Mouse (Mus musculus) forebrain, embryonic 10.5 days (tissue): ENCODE results near the gene Tmem132a. TPM values are rescaled to one million over a fixed set of nuclear protein-coding genes. Genes with fewer than 3 reads are reported as not detected.
A peak's percentile ranks its signal among the peaks of the same experiment; 100 is the strongest.

Experiments used
- DNase-seq: peaks from one replicate; pipeline ENCODE4 v3.0.0-alpha.2; 2017; ENCODE audit warnings: low spot score; ENCODE audit errors: extremely low spot score
- H3K27ac ChIP-seq: fragments of 300-500 bp; sonication (generic); 2 replicates; pipeline ENCODE4 v1.5.1; 2016; ENCODE audit warnings: mild to moderate bottlenecking
- H3K27me3 ChIP-seq: fragments of 300-500 bp; sonication (generic); 2 replicates; pipeline ENCODE4 v1.6.1; 2016; ENCODE audit warnings: mild to moderate bottlenecking; ENCODE audit not compliant: poor library complexity, severe bottlenecking
- H3K36me3 ChIP-seq: fragments of 300-500 bp; sonication (generic); replicated peaks from 2 replicates; pipeline ENCODE4 v1.6.1; 2016; ENCODE audit warnings: mild to moderate bottlenecking, moderate library complexity
- H3K4me1 ChIP-seq: fragments of 300-500 bp; sonication (generic); 2 replicates; pipeline ENCODE4 v1.6.1; 2016
- H3K4me3 ChIP-seq: fragments of 300-500 bp; sonication (generic); 2 replicates; pipeline ENCODE4 v1.5.1; 2016; ENCODE audit warnings: mild to moderate bottlenecking, moderate library complexity
- H3K9me3 ChIP-seq: fragments of 300-500 bp; sonication (generic); 2 replicates; pipeline ENCODE4 v1.6.1; 2016; ENCODE audit warnings: mild to moderate bottlenecking, moderate library complexity
- WGBS: fragments of 180-500 bp; shearing (Covaris S2); methylation state at CpG from one replicate; pipeline ENCODE4 v1.1.7; 2016; 5-methylcytosine and 5-hydroxymethylcytosine counted together
- polyA plus RNA-seq: library from polyadenylated mRNA; unstranded; fragments of >200 nt; fragmentation: Nextera tagmentation; extraction: Ambion mirVana; gene quantifications from 2 replicates; pipeline ENCODE4 v1.2.1, GENCODE M21; 2016

Tmem132a gene
- polyA plus RNA-seq, 1 experiment from 2014 or later = 110 TPM

DNA sequence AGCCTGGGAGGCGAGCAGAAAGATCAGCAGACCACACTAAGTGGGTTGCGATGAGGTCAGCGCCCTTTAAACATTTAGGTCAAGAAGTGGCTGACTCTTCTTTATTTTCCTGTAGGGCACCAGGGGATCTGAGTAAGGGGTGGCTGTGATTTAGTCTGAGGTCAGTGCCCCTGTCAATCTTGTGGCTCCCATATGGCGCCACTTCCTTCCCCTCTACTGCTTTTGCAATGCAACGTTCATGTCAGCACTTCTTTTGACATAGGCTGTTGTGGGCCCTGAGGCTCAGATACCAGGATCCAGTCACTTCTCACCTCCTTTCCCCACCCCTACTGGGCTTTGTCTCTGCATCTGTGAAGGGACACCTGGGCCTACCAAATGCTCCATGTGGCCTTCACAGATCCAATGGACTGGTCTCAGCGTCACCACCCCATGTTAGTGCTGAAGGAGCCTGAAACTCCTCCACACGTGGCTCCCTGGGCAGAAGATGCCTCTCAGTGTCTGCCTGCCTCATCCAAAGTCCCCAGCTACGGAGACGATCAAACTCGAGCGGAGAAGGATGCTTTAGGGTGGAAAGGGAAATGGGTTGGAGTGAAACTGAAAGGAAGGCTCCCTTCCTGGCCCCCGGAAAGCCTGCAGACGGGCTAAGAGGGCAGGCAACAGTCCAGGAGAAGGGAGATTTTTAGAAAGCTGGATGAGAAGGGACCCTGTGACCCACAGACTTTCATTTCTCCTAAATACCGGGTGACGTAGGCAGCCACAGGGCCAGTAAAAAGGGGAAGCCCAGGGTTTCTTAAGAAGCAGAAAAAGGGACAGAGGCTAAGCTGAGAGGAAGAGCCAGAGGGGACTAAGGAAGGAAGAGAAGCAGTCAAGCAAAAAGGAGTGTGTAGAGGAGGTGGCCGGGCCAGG is 27.8 kb downstream of the Tmem132a start:
- WGBS = 60% methylated on average over 16 of the region's 16 CpGs
- Histone ChIP-seq H3K36me3 (no peaks in the 10 kb centered on the region), H3K27ac (no peak overlapping the region), H3K9me3 (no peaks in the 10 kb centered on the region), H3K27me3 (peaks cover 17% of the 10 kb centered on the region), H3K4me1 (peaks cover 18% of the 10 kb centered on the region), H3K4me3 (no peak overlapping the region)
- no peak for DNase-seq

DNA sequence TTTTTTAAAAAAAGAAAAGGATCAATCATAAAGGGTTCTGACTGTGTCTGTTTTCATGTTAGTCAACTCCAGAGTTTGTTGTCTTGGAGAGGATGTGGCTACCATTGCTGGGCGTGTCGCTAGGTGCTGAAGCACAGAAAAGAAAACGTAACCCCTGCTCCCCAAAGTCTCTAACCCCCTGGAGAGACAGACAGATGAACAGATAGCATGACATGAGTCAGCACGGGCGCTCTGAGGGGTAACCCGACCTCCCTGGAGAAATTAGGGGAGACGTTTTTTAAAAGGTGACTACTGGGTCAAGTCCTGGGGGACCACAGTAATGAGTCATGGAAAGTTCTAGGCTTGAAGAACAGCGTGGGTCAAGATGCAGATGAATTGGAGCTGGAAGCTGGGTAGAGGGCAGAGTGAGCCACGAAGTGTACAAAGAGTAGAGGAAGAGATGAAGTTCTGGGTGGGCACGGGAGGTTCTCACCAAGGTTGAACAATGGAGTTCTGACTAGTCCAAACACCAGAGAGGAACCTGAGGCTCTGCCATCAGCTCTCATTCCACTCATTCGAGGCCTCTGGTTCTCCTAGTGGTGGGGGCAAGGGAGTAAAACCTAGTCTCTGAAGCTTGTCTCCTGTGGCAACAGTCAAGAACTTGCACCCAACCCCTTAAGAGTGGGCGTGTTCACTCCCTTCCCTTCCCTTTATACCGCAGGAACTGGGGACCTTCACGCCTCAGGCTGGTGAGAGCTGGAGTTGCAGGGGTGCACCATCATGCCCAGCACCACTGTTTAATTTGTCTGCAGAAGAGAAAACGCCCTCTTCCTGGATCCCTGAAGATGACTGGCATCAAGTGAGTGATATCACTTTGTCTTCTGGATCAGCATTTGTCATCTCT is 30.5 kb downstream of the Tmem132a start, which contains the start of gene Slc15a3:
TSS of gene Slc15a3 (plus strand) at position 718 of the 883 bp plus-strand sequence.
- H3K27ac ChIP-seq = no peak within 1 kb of the TSS
- peaks cover 17% of the 10 kb centered on the region for H3K27me3 ChIP-seq
- peaks cover 18% of the 10 kb centered on the region for H3K4me1 ChIP-seq
- H3K4me3 ChIP-seq = no peak within 1 kb of the TSS
- no peaks in the 10 kb centered on the region for H3K36me3 ChIP-seq
- H3K9me3 ChIP-seq = no peaks in the 10 kb centered on the region
- no peak for DNase-seq
- WGBS = 85% methylated on average over 15 of the region's 15 CpGs

DNA sequence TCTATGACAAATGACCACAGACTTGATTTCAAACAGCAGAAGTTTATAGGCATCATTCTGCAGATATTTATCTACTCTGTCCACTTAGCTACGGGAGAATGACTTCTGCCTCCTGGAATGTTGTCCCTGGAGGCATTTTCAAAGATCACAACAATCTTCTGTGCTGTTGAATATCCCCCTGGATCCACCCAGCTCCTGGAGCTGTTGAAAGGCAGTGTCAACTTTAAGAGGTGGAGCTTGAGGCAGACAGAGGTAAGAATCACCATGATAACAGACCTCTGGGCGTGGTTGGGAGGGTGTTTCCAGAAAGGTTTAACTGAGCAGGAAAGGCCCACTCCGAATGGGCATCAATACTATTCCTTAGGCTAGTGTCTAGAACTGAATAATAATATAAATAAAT is 34.1 kb downstream of the Tmem132a start:
- no peak for DNase-seq
- no peak overlapping the region for H3K27ac ChIP-seq
- H3K36me3 ChIP-seq = no peaks in the 10 kb centered on the region
- H3K27me3 ChIP-seq = no peaks in the 10 kb centered on the region; the same call in 1 of the 2 replicates
- WGBS = 54% methylated on average over 3 of the region's 3 CpGs
- no peaks in the 10 kb centered on the region for H3K4me1 ChIP-seq
- H3K9me3 ChIP-seq = no peaks in the 10 kb centered on the region
- no peak overlapping the region for H3K4me3 ChIP-seq

DNA sequence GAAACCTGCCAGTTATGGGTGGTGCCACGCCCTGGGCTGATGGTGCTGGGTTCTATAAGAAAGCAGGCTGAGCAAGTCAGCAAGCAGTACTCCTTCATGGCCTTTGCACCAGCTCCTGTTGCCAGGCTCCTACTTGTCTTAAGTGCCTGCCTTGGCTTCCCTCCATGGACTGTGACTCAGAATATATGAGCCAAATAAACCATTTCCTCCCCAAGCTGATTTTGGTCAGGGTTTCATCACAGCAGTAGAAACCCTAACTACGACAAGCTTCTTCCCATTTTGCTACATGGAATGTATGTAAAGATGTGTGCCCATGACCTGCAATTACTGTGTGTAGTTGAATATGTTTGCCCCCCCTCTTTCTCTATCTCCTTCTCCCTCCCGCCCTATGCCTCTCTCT is 36.1 kb downstream of the Tmem132a start:
- Histone ChIP-seq H3K27me3 (no peaks in the 10 kb centered on the region), H3K4me3 (no peak overlapping the region), H3K9me3 (no peaks in the 10 kb centered on the region), H3K27ac (no peak overlapping the region), H3K36me3 (no peaks in the 10 kb centered on the region), H3K4me1 (no peaks in the 10 kb centered on the region)
- DNase-seq = no peak
- WGBS = 80% methylated on average over 3 of the region's 3 CpGs

DNA sequence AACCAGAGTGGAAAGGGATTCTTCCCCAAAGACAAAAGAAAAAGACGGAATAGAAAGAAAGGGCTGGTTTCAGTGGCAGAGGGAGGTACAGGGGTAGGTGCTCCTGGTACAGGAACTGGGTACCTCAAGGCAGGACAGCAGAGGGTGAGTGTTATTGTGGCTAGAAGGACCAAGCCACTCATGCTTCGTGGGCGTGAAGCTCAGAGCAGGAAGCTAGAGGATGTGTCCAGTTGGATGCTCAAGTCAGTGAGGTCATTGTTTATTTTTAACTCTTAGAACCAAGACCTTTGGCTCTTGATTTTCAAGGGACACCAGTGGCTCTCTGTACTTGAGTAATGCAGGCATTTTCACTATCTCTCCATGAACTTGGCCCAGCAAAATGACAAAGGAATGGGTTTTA is 37.7 kb downstream of the Tmem132a start:
- Histone ChIP-seq H3K4me1 (no peaks in the 10 kb centered on the region), H3K27ac (no peak overlapping the region), H3K4me3 (no peak overlapping the region), H3K27me3 (no peaks in the 10 kb centered on the region), H3K36me3 (no peaks in the 10 kb centered on the region), H3K9me3 (no peaks in the 10 kb centered on the region)
- 79% methylated on average over 3 of the region's 3 CpGs for WGBS
- DNase-seq = no peak

DNA sequence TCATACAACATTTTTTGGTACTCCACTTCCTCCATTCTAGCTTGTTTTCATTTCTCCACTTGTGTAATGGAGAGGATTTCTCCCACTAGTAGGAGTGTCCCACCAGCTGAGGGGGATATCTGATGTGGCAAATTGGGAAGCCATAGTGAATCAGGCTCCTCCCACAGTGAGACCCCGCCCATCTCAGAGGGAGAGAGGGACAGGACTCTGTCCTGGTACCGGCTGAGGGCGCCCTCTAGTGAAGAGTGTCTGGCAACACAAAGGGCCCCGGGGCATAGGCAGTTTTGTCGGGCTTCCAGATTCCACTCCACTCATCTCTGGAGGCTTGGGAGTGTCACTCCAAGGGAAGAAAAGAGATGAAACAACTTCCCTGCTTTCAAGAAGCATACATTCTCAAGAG is 38.3 kb downstream of the Tmem132a start:
- no peak overlapping the region for H3K4me3 ChIP-seq
- H3K9me3 ChIP-seq = no peaks in the 10 kb centered on the region
- H3K27me3 ChIP-seq = no peaks in the 10 kb centered on the region
- WGBS = 9% methylated on average over 5 of the region's 5 CpGs
- H3K4me1 ChIP-seq = no peaks in the 10 kb centered on the region
- no peak overlapping the region for H3K27ac ChIP-seq
- H3K36me3 ChIP-seq = no peaks in the 10 kb centered on the region
- DNase-seq = peak; percentile 62

DNA sequence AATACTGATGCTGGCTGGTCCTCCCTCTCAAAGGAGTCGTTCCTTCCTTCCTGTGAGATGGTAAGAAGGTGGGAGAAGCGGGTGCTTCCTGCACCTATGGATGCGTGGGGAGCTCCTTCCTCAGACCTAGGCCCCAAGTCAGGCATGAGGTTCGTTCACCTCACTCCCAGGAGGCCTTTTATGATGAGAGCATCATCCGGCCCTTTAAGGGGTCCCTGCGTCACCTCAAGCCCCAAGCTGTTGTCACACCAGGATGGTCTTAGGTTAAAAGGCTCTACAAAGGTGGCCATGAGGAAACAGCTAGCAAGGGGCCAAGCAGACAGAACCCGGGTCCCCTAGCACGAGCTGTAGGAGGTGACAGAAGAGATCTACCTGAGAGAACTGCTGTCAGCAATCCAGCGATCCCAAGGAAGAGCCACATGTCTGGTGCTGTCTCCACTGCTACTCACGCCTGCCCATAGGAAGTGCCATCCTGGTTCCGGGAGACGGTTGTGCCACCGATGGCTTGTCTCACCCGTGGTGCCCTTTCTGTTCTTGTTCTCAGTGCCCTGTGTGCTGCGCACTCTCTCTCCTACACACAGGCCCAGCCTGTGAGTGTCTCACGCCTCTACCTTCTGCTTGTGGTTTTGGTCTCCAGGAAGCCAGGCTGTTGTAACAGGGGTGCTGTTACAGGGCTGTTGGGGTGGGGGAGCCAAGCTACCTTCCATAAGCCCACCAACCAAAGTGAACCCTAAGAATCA is 40.1 kb downstream of the Tmem132a start, which contains the start of gene Cd6:
TSS of gene Cd6 (minus strand) at position 623 of the 740 bp plus-strand sequence.
- no peaks in the 10 kb centered on the region for H3K36me3 ChIP-seq
- no peaks in the 10 kb centered on the region for H3K9me3 ChIP-seq
- peaks cover 10% of the 10 kb centered on the region for H3K4me1 ChIP-seq
- H3K27me3 ChIP-seq = no peaks in the 10 kb centered on the region
- no peak within 1 kb of the TSS for H3K27ac ChIP-seq
- 93% methylated on average over 16 of the region's 16 CpGs for WGBS
- DNase-seq = no peak
- H3K4me3 ChIP-seq = no peak within 1 kb of the TSS

DNA sequence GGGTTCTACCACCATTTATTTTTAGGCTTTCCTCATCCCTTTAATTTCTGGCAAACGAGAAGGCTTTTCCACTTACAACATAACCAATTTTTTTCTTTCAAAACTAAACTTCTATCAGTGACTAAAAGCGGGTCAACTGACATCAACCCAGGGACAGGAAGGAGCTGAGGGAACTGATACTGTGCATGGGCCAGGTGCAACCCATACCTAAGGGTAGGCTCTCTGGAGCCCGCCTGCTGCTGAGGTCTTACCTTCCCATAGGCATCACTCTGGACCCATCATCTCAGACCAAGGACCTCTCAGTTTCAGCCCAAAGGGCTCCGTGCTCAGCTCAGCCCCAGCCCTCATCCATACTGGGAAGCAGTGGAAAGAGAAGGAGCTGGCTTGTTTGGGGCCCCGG is 41.4 kb downstream of the Tmem132a start:
- no peak for DNase-seq
- H3K4me1 ChIP-seq = peaks cover 10% of the 10 kb centered on the region
- H3K4me3 ChIP-seq = no peak overlapping the region
- H3K27me3 ChIP-seq = no peaks in the 10 kb centered on the region
- 93% methylated on average over 5 of the region's 5 CpGs for WGBS
- H3K36me3 ChIP-seq = no peaks in the 10 kb centered on the region
- no peak overlapping the region for H3K27ac ChIP-seq
- no peaks in the 10 kb centered on the region for H3K9me3 ChIP-seq

DNA sequence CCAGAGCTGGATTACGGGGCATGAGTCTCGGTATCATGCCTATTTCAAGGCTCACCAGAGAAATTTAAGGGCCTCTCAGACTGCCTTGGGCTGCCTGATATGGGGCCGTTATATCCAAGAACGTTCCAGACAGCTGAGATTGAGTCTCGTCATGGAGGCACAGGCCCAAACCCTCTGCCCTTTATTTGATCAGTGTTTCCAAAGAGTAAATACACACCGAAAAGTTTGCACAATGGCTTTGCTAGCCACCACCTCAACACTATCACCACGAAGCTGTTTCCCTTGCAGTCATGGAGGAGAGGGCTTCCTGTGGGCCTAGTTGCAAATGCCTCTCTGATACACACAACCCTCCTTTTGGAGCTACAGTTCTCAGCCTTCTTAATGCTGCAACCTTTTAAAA is 45.7 kb downstream of the Tmem132a start:
- WGBS = 91% methylated on average over 7 of the region's 7 CpGs
- Histone ChIP-seq H3K9me3 (no peaks in the 10 kb centered on the region), H3K27ac (no peak overlapping the region), H3K4me1 (peaks cover 10% of the 10 kb centered on the region), H3K4me3 (no peak overlapping the region), H3K27me3 (no peaks in the 10 kb centered on the region), H3K36me3 (no peaks in the 10 kb centered on the region)
- no peak for DNase-seq

DNA sequence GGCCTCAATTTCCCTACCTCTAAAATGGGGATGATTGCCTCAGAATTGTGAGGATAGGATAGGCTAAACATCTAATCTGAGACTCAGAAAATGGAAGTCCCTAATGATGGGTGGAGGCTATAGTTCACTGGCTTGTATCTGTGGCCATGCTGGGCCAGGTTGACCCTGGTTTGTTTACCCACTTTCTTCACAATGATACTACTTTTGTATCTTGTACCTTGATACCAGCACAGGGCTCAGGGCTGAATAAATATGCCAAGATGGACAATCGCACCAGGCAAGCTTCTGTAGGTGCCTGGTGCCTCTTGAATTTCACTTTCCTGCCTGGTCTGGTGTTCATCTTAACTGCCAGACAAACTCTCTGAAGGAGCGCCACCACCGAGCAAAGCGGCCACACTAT is 47.2 kb downstream of the Tmem132a start:
- H3K27me3 ChIP-seq = no peaks in the 10 kb centered on the region
- WGBS = 94% methylated on average over 4 of the region's 4 CpGs
- no peaks in the 10 kb centered on the region for H3K36me3 ChIP-seq
- peaks cover 24% of the 10 kb centered on the region for H3K4me1 ChIP-seq
- no peak overlapping the region for H3K4me3 ChIP-seq
- H3K27ac ChIP-seq = no peak overlapping the region
- no peak for DNase-seq
- no peaks in the 10 kb centered on the region for H3K9me3 ChIP-seq

DNA sequence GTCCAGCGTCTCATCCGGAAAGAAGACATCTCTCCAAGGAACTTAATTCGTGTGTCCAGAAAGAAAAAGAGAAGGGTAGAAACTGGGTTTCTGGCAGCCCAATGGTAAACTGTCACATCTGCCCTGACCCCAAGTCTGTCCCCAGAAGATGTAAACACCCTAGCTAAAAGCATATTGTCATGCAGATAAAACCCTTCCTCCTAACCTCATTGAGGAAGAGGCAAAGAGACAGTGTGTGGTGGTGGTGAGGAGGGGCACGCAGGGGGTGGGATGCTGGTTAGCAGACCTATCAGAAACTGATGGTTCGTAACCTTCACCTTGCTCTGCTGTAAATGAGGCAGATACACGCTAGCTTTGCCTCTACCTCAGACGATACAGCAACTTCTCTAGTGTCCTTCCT is 48.4 kb downstream of the Tmem132a start:
- H3K9me3 ChIP-seq = no peaks in the 10 kb centered on the region
- DNase-seq = no peak
- no peak overlapping the region for H3K27ac ChIP-seq
- no peaks in the 10 kb centered on the region for H3K27me3 ChIP-seq
- H3K36me3 ChIP-seq = no peaks in the 10 kb centered on the region
- H3K4me1 ChIP-seq = peaks cover 25% of the 10 kb centered on the region
- WGBS = 69% methylated on average over 7 of the region's 7 CpGs
- no peak overlapping the region for H3K4me3 ChIP-seq

DNA sequence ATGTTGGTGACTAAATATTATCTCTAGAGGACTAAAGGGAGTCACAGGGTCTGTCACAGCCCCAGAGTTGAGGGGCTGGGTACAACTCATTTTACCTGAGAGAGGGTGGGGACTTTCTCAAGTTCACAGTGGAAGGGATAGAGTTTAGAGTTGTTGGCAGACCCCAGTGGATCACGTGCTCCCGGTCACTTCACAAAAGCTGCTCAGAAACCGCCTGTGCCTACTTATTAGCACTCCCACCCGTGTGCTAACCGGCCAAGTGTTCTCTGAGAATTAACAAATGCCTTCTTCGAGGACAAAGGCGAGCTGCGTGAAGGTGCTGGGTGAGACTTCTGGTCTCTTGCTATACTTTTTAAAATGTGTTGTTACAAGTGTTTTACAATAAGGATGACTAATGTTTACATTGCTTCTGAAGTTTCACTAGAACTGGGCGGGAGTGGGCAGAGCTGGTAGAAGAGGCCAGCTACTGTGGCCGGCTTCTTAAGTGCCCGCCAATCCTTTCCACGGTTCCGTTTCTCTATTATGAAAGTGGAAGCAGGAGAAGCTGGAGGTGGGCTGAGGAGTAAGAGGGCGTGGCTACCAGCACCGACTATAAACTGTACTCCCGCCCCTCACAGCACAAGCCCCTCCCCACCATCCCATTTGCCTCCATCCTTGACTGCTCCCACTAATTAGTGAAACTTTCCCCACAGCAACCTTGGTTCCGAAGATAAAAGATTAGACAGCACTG is 51.4 kb downstream of the Tmem132a start:
- Histone ChIP-seq H3K27me3 (no peaks in the 10 kb centered on the region), H3K4me3 (peak overlapping the region; percentile 5; the same call in 1 of the 2 replicates), H3K36me3 (no peaks in the 10 kb centered on the region), H3K27ac (no peak overlapping the region), H3K9me3 (no peaks in the 10 kb centered on the region), H3K4me1 (peaks cover 15% of the 10 kb centered on the region)
- WGBS = 51% methylated on average over 17 of the region's 17 CpGs
- DNase-seq = no peak
